Mouse (Mus musculus) spleen, postnatal 4 days (tissue): ENCODE data around the gene Zmynd8.

Experiments
- DNase-seq, 2 experiments: peaks; one replicate each; pipeline ENCODE4 v3.0.0; 2022; ENCODE audit warnings: low spot score in 2 of 2

The Zmynd8 gene

DNA sequence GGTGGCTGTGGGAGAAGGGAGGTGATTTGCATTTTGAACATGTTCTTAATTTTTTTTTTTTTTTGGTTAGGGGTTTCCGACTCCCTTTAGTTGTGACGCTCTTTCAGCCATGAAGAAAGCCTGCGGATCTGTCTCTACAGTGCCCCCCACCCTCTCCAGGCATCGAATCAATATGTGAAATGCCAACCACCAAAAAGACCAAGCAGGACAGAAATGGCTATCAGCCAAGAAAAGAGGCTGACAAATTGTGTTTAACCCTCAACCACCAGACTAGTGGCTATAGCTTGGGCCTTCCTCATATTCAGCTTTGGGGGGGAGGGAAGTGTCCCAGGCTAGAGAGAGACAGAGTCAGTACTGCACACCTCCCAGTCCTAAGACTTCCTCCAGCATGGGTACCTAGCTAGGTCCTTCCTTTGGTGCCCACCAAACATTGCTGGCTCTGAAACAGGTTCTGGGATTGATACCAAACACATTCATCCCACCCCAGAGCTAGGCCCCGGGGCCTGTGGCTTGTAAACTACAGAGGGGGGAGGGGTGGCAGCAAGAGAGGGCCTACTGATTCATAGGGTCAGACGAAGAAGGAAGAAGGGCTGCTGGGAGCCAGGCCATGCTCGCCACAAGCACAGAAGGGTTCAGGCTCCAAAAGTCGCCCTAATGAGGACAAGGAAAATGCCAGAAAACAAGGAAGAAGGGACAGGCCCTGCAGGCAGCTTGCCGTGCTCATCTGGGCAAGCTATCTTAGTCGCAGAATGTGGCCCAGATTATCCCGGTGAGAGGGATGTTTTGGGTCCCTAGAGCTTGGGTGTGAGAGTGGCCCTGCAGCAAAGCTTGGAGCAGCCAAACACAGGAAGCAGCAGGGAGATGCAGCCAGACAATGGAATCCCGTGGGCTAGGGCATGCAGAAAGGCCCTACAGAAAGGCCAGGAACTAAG lies 40.1 kb downstream of the Zmynd8 start:
- no peak for DNase-seq

DNA sequence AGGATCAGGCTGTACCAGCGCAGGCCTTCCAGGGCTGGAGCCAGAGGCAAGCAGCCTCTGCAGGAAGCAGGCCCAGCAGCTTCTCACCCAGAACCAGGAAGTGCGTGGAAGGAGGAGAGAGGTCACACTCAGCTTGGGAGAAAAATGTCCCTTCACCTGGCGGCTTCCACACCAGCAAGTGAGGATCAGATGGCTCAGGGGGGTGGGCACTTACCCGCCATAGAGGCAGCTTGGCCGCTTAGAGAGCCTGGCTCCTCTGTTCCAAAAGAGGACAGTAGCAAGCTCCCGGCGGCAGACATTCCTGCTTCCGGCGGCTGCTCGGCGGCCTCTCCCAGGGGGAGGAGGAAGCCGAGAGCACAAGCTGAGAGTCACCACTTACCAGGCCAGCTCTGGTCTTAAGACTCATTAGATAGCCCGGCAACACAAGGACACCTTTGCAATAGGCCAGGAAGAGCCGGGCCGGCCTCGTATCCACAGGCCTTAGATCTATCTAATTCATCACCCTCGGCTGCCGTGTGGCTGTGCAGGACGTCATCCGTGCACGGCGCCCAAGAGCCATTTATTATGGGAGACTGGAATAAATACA lies 40.9 kb downstream of the Zmynd8 start:
- DNase-seq = no peak

DNA sequence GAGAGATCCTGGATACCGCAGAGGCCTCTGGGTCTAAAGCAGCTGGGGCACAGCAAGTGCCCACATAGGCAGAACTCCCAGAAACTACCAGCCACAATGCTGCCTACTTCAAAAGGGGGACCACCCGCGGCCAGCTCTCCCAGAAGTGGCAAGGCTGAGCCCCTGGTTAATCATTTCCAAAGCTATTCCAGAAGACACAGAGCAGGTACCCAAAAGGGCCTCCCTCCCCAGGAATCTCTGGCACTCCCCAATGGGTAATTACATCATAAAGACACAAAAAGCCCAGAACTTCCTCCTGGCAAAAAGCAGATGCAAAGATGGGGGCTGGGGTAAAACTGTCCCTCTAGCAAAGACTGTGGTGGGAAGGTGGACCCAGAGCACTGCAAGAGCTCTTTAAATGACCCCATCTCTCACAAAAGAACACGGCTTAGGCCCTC lies 41.4 kb downstream of the Zmynd8 start:
- DNase-seq = no peak

DNA sequence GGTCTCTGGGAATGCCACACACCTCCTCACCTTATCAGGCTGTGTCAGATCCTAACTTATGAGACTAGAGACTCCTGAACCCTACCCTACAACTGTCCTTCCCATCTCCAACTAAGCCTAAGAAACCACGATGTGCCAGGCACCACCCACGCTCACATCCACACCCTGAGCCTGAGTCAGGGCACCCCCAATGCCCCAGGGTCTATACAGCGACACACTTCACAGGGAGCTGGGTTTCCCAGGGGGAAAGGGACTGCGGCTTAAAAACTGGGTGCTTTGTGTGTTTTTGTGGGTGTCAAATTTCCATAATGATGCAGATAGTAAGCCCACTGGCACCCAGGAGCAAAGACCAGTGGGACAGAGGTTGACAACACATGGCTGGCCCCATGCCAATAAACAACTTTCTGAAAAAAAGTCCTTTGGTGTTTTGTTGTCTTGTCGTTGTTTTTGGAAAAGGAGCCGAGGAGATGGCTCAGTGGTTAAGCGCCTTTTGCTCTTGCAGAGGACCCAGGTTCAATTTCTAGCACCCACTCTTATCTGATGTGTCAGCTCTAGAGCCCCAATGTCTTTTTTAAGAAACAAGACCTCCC lies 42.1 kb downstream of the Zmynd8 start:
- DNase-seq = no peak

DNA sequence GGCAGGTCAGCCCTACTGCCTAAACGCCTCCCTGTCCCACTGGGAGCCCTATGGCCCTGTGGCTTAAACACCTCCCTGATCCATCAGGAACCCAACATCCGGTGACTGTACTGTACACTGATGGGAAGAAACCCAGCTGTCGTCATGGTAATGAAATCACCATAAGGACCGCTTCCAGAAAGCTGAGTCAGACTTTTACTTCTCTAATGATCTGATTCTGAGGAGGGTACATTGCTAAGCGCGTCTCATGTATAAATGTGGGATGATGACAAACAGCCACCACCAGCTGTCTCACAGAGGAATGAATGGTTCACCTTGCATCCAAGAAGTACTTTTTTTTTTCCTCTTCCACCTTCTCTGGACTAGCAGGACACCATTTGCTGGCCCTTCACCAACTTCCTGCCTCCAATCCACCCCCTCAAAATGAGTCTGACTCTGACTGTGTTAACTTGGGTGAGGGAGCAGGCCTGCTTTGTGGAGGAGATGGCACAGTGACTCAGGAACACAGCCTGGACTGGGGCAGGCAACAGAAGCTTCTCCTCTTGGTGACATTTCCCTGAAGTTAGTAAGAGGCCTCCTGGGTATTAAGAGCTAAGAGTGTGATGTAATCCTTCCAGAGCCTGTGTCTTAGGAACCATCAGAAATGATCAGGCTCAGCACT lies 43.0 kb downstream of the Zmynd8 start:
- DNase-seq = no peak

DNA sequence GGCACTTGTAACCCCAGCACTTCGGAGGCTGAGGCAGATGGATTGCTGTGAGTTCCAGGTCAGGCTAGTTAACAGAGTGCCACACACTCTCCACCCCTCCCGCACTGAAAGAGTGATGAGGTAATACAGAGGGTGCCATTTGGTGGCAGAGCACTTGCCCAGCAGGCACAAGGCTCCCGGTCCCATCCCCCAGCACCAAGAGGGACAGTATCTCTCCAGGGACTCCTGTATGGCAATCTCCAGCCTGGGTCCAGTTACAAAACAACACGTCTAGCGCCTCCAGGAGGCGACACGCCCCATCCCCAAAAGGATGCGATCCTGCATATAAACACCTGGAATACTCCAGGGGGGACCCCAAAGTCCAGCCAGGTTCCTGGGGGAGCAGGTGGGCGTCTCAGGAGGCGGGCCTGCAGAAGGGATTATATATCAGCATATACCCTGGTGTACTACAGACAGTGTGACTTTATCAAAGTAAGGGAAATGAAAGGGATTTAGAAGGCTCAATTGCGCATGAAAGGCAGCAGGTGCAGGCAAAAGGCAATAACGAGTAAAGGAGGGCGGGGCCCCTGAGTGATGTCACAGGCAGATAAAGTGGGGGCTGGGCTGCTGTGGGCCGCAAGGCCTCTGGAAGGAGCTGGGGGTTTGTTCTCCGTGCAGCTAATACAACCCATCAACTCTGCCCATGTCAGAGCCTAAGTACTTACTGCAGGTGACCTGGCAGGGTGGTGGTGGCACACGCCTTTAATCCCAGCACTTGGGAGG lies 44.4 kb downstream of the Zmynd8 start:
- DNase-seq = no peak

DNA sequence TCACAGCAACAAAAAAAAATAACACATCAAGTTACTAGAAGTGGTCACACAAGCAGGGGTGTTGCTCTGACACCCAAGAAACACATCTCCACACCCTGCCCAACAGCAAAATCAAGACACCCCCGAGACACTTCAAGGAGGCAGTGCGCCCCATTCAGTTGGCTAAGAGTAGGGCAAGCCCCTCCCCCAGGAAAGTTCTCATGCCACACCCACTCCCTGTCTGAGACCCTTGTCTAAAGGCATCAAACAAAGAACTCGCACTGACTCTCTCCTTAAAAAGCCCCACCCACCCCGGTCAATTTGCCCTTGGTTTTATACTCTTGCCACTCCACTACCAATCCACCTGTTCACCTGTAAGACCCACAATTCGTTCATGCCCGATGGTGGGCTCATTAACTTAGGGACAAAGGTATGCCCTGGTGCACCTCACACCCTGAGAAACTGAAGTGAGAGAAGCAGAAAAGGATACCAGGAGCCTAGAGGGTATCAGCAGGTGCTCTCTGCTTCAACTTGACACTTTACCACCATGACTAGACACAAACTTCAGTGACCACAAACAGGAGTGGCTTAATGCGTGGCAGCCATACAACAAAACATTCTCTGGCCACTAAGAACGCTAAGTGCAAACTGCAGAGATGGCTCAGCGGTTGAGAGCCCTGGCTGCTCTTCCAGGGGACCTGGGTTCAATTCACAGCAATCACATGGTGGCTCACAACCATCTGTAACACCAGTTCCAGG lies 45.8 kb downstream of the Zmynd8 start:
- DNase-seq = no peak

DNA sequence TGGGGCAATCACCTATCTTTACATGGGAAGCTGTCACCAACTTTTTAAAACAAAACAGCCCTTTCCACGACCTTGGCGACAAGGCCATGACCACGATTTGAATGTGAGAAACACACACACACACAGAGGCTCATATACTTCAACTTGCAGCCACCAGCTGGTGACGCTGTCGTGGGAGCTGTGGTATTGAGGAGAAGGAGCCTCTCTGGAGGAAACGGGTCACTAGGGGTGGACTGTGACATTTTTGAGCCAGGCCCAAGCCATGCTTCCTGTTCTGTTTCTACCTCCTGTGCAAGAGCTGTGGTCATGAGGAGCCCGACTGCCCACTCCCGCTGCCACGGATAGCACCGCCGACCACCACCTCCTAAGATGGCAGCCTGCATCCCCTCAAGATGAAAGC lies 46.4 kb downstream of the Zmynd8 start:
- DNase-seq = no peak

DNA sequence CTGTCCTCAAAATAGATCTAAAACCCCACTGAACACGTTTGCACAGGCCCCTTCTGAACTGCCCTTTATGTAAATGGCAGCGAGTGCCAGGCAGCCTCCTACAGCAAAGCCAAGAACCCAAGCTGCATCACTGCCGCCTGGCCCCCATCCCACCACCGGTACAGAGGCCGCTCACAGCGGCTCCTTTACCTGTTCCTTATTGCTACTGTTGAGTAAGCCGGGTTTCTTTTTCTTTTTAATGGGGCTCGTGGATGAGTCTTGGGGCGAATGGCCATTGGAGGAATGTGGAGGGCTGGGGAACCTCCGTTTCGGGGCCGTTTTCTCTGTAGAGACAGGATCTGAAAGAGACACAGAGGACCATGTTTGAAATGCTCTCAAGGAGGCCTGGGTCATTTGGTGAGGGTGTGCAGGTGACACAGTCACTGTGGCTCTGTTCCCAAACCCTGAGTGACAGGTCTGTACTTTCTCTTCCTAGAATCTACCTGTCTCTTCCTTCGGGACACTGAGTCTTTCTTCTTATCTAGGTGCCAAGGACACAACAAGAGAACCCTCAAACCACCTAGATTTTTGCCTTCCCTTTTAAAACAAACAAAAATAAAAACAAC lies 46.9 kb downstream of the Zmynd8 start:
- no peak for DNase-seq

DNA sequence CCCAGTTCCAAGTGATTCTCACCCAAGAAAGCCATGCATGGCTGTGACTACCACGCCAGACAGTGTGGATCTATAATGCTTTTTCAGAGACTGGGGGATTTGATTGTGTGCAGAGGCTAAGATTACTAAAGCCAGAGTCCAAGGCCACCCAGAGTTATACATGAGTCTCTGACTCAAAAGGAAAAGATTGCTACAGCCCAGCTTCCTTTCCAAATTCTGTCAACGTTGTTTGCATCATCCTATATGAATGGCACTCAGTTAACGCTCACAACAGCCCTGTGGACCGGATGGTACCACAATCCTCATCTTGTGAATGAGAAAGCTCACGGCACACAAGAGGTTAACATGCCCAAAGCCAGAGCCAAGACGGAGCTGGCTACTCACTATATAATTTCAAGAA lies 48.0 kb downstream of the Zmynd8 start:
- DNase-seq = no peak

DNA sequence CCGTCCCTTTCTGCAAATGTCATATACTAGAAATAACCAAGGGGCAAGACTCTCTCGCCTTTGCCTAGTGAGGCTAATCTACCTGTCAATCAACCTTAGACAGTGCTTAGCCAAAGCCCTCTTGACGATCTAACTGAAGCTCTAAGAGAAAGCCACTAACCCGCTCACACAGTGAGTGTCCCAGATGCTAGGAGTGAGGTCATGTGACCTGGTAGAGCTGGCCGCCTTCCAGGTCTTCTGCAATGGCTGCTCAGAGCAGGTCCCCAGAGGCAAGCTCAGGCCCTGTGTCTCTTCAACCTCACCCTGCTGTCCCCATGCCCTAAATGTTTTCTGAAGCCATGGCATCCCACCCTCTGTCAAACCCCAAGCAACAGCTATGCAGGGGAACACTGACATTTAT lies 49.7 kb downstream of the Zmynd8 start:
- no peak for DNase-seq

DNA sequence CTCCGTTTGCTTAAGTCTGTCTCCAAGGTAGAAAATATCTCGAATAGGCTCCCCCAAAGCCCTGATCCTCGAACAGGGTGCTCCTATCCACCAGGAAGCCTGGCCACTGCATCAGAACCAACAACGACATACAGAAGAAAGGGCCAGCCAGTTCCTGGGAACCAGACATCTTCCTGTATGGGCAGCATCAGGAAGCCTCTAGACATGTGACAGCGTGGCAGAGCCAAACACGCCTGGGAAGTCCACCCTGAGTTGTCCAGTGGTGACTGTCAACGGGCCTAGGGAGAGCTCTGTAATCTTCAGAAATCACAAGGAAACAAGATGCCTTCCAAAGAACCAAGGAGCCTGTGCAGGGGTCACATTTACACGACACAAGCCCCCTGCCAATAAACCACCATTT lies 52.0 kb downstream of the Zmynd8 start:
- DNase-seq = no peak

DNA sequence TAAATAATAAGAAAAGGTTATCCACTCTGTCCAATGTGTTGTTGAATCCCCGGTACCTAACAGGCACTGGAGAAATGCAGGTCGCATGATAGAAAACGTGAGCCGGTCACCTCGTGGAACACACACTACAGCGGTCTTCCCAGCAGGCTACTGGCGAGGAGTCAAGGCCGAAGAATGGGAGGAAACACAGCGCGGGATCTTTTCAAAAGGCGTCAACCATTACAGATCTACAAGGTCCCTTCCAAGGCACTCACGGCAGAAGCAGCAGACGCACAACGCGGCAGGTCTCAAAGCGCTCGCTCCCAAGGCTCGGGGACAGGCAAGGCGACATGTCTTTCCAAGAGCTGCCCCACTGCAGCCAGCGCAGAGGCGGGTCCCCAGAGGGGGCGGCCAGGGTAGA lies 53.3 kb downstream of the Zmynd8 start:
- DNase-seq = no peak

DNA sequence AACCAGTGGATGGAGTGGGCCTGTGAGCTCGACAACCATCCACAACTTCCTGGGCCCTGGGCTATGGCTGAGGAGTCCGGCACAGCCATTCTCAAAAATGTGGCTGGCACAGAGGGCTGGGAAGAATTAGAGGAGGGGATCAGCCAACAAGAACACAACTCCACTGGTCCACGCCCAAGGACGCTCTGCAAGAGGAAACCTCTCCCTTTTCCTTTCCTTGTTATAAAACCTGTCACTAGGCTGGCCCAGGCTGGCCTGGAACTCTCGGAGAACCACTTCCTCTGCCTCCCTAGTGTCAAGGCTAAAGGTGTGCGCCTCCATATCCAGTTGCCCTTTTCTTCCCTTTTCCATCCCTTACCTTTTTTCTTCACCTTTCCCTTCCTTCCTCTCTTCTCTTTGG lies 55.5 kb downstream of the Zmynd8 start:
- DNase-seq = no peak

DNA sequence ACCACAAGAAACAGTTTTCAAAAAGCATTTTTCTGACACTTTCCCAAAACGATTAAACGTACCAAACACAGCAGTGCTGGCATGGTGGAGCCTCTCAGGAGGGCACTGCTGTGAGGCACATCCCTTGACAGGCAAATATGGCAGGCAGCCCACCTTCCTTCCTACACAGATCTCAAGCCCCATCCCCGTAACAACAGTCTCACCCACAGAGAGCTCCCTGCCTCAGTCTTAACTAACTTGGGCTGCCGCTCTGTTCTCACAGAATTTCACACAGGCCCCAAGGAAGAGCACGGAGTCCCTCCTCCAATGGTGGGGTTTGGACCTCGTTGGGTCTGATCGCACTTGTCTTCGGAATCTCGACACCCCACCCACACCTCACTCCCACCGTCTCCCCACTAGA lies 56.6 kb downstream of the Zmynd8 start:
- no peak for DNase-seq

DNA sequence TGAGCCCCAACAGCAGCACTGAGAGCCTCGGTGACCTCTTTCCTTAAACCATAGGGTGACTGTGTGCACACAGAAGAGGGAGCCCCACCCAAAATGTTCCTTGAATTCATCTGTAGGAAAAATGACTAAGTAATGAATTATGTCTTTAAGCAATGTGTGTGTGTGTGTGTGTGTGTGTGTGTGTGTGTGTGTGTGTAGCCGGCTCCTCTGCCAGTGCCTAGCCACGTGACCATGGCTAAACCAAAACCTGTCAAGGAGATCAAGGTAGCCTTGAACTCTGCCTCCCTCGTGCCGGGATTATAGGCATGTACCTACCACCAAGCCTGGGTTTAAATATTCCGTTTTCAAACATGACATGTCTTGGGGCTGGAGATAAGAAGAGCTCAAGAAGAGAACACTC lies 57.0 kb downstream of the Zmynd8 start:
- no peak for DNase-seq

DNA sequence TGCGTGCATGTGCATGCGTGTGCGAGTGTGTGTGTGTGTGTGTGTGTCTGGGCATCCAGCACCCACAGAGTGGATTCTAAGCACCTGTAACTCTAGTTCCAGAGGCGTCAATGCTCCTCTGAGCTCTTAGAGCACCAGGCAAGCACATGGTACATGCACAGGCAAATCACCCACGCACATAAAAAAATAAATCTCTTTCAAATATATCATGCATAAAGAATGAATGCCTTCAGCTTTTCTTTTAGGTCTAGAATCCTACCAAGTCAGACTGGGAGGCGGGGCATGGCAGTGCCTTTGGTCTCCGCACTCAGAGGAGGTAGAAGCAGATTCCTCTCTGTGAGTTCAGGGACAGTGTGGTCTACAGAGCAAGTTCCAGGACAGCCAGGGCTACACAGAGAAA lies 58.0 kb downstream of the Zmynd8 start:
- DNase-seq = no peak

DNA sequence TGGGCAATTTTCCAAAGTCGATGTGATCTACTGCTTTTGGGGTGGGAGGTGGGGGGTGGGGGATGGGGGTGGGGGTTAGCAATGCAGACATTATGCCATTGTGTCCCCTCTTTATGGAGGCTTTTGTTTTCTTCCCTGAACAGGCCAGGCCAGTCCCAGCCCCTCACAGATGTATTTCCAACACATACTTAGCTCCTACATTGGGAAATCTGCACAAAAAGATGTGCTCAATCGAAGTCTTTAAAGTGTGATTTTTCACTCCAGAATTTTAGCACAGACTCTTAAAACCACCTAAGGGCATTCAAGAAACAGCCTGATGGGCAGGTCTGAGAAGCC lies 59.5 kb downstream of the Zmynd8 start:
- no peak for DNase-seq

DNA sequence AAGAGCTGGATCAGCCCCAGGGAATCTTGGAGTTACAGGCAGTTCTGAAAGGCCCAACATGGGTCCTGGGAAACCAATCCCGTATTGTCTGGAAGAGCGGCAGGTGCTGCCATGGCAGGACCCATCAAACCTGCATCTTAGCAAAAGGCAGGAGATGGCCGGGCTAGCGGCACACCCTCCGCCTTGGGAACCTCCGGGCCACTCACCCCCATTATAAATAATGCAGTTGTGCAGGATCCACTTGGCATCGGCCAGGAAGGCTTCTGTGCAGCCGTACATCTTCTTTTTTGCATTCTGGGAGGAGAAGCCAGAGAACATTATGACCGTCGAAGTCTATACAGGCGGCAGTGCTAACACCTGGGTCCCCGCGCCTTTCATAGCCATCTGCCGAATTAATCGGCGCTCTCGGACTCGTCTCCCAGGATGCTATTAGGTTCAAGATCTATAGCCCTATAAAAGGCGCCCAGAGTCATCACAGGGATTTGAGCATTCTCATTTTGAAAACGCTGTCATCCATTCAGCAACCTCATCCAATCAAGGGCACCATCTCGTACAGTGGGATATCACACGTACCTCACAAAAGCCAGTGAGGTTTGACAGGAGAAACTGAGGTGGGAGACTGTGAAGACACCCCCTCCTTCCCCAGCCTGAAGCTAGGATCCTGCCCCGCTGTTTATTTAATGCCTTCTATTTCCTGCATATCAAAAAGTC lies 60.1 kb downstream of the Zmynd8 start:
- no peak for DNase-seq

DNA sequence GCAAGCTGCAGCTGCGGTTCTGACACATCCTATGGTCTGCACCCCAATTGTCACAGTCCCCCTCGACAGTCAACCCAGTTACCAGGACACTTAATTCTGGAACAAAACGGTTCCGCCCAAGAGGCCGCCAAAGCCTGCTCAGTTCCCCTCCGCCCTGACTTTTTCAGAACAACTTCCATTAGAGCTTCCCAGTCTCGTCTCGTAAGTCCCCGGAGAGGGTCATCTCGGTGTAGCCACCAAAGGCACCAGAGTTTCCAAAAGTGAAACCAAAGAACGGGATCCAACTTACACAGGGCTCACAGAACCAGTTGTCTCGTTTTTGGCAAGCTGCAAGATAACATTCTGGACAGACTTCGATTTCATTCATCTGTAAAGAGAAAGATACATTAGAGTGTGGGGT lies 64.2 kb downstream of the Zmynd8 start:
- no peak for DNase-seq
